9 mouse cellular contexts compared by ENCODE assay signal in genomic region chr9:94533641-94534040, GRCm38 (mm10). TPM values are rescaled to one million over a fixed set of nuclear protein-coding genes. Genes with fewer than 3 reads are reported as not detected.
DNase-seq lines count a peak whose midpoint lies in the region; ATAC-seq and TF ChIP-seq lines count a peak whose summit lies in the region.
"Had no signal": no experiment of that assay in that cellular context is flagged by ENCODE, and none has a peak within 500 bp of the region (broad histone marks: within the 10 kb centered on the region; RNA-seq: fewer than 3 reads in every experiment).

No protein-coding gene starts in this region.

- H3K4me1 ChIP-seq in embryonic facial prominence, embryonic 15.5 days, result peaks cover 3% of the 10 kb centered on the region; the same call in 1 of the 2 replicates
- peaks cover 4 to 12% of the 10 kb centered on the region in 2 experiments; a peak in 3 of 4 replicates for H3K4me1 ChIP-seq in liver, embryonic 14.5 days (replicated peaks; ENCODE audit: control insufficient read depth in 2 of 2, insufficient read depth in 2 of 2, low read length in 1 of 2)

- ATAC-seq in embryonic facial prominence, embryonic 15.5 days (ENCODE audit: insufficient number of reproducible peaks, low FRiP score, low TSS enrichment, low read depth), result no peak
- no peak for ATAC-seq in liver, embryonic 14.5 days (ENCODE audit: insufficient read depth)
- no peak for ATAC-seq in monocyte, adult 5-6 weeks (replicated peaks; ENCODE audit: insufficient number of reproducible peaks, low FRiP score, low TSS enrichment, poor library complexity, severe bottlenecking)

- no peak overlapping the region for H3K9ac ChIP-seq in embryonic facial prominence, embryonic 15.5 days
- H3K9ac ChIP-seq in liver, embryonic 14.5 days (replicated peaks), result no peak overlapping the region
- H3K9ac ChIP-seq: stomach, embryonic 15.5 days had no signal

- 0 out of 2 replicates have a peak overlapping the region, but pooled peaks have one; percentile 22 for H3K4me3 ChIP-seq in embryonic facial prominence, embryonic 15.5 days (replicated peaks)
- no peak overlapping the region for H3K4me3 ChIP-seq in liver, embryonic 14.5 days (ENCODE audit: insufficient read depth in 1 of 2, low read depth in 2 of 2, low read length in 2 of 2)
- H3K4me3 ChIP-seq: stomach, embryonic 15.5 days had no signal

- H3K4me2 ChIP-seq in embryonic facial prominence, embryonic 15.5 days (replicated peaks), result peak overlapping the region; percentile 21; the same call in 1 of the 2 replicates
- 0 out of 2 replicates have a peak overlapping the region, but pooled peaks have one; percentile 30 for H3K4me2 ChIP-seq in liver, embryonic 14.5 days (ENCODE audit: low read depth)

- H3K27me3 ChIP-seq in embryonic facial prominence, embryonic 15.5 days, result no peaks in the 10 kb centered on the region
- no peaks in the 10 kb centered on the region for H3K27me3 ChIP-seq in liver, embryonic 14.5 days (ENCODE audit: control insufficient read depth, insufficient read depth, low read length)
- H3K27me3 ChIP-seq: stomach, embryonic 15.5 days had no signal

- TF ChIP-seq EP300 in liver, embryonic 14.5 days (IDR thresholded peaks at IDR 0.05; ENCODE audit: low read depth), result no peak

- H3K36me3 ChIP-seq in embryonic facial prominence, embryonic 15.5 days, result no peaks in the 10 kb centered on the region
- H3K36me3 ChIP-seq in liver, embryonic 14.5 days (replicated peaks; ENCODE audit: control insufficient read depth, insufficient read depth, low read depth), result no peaks in the 10 kb centered on the region
- H3K36me3 ChIP-seq: stomach, embryonic 15.5 days had no signal

- no peak overlapping the region for H3K27ac ChIP-seq in embryonic facial prominence, embryonic 15.5 days (replicated peaks)
- H3K27ac ChIP-seq in liver, embryonic 14.5 days, result no peak overlapping the region
- H3K27ac ChIP-seq: stomach, embryonic 15.5 days had no signal

- 45% methylated on average over 4 of the region's 4 CpGs for WGBS in embryonic facial prominence, embryonic 15.5 days
- WGBS in liver, embryonic 14.5 days (ENCODE audit: insufficient replicate concordance), result 24% methylated on average over 4 of the region's 4 CpGs

- no peak for TF ChIP-seq CTCF in liver, embryonic 14.5 days (IDR thresholded peaks at IDR 0.05; ENCODE audit: low read depth)

- DNase-seq in cerebellum, adult 18-20 months, result peak; percentile 57 to 65
- no peak for DNase-seq in cerebellum, postnatal 4 days (ENCODE audit: low spot score in 2 of 2)
- DNase-seq in A20 (ENCODE audit: low read depth, low spot score), result peak; percentile 26
- DNase-seq in liver, embryonic 14.5 days (ENCODE audit: low read depth in 3 of 3, low spot score in 3 of 3), result no peak
- DNase-seq in thymus, adult 18-20 months, result peak; percentile 7 to 37
- no peak for DNase-seq in urinary bladder, adult 2 months (ENCODE audit: low spot score)

- H3K9me3 ChIP-seq in embryonic facial prominence, embryonic 15.5 days (replicated peaks), result no peaks in the 10 kb centered on the region
- no peaks in the 10 kb centered on the region for H3K9me3 ChIP-seq in liver, embryonic 14.5 days (ENCODE audit: control insufficient read depth, low read length)
- H3K9me3 ChIP-seq: stomach, embryonic 15.5 days had no signal

RNA-seq across cellular contexts. Expression of gene 1190002N15Rik, which starts 4.2 kb away (rescaled TPM):
- polyA plus RNA-seq in embryonic facial prominence, embryonic 15.5 days (2015; fragmentation: Nextera tagmentation; extraction: Ambion mirVana), result 24.0 and 31.6 TPM in 2 replicates
- polyA plus RNA-seq in liver, embryonic 14.5 days (2012; rRNA removed), result 5.8 and 7.9 TPM in 2 replicates
- 5.2 and 8.9 TPM in 2 replicates for polyA plus RNA-seq in liver, embryonic 14.5 days (2014; fragmentation: Nextera tagmentation; extraction: Ambion mirVana)
- total RNA-seq in monocyte, adult 5-6 weeks (2017), result 16.3 to 31.5 TPM (median 17.6 TPM) in 3 replicates
- 21.3 and 21.5 TPM in 2 replicates for polyA plus RNA-seq in urinary bladder, adult 2 months (2012; rRNA removed)

Comparison
In these comparisons a context has a peak if more than half of its experiments do, and no peak if none do; other contexts are left out.
1. DNase-seq: peak in cerebellum, adult 18-20 months (2 of 2), A20 (single experiment) and thymus, adult 18-20 months (2 of 2); none in cerebellum, postnatal 4 days (0 of 2), liver, embryonic 14.5 days (0 of 3) and urinary bladder, adult 2 months (single experiment).